Mouse (Mus musculus) heart, postnatal 25 days (tissue): ENCODE measurements around the gene Kank1. TPM values are rescaled to one million over a fixed set of nuclear protein-coding genes. Genes with fewer than 3 reads are reported as not detected.

Experiments
- DNase-seq: peaks from one replicate; pipeline ENCODE4 v3.0.0; 2022; ENCODE audit warnings: low spot score
- intact Hi-C: fragments of 180-260 bp; cut with DNase I; formaldehyde crosslinking; loops from one replicate; pipeline ENCODE4 v1.15.1; 2025
- total RNA-seq, 2 experiments: library from RNA; stranded (reverse); gene quantifications; 2 replicates each; pipeline ENCODE4 v1.2.3; 2021

Kank1 gene
- total RNA-seq: 10 to 100 TPM; 42.4 to 43.5 TPM

- peak; percentile 25 for DNase-seq
- intact Hi-C loops: loop anchor here (5.0 kb wide), 1 partner anchor 90 kb away; no protein-coding TSS in a partner anchor
Observed at GRCm38 (mm10) chr19:25236596-25237491, at the start of gene Kank1. Kank1 (plus strand) TSS chr19:25236975.

GRCm38 (mm10) chr19:25187681-25188080 lies 49.1 kb upstream of the Kank1 start:
- no peak for DNase-seq
- intact Hi-C loops: no loop called here

GRCm38 (mm10) chr19:25193751-25194150 lies 43.0 kb upstream of the Kank1 start:
- intact Hi-C loops: no loop called here
- DNase-seq: no peak

GRCm38 (mm10) chr19:25200081-25200860 lies 36.5 kb upstream of the Kank1 start:
- intact Hi-C loops: no loop called here
- DNase-seq: no peak

GRCm38 (mm10) chr19:25203077-25203476 lies 33.7 kb upstream of the Kank1 start:
- no peak for DNase-seq
- intact Hi-C loops: no loop called here

- intact Hi-C loops: no loop called here
- no peak for DNase-seq
Observed at GRCm38 (mm10) chr19:25206969-25207368, 29.8 kb upstream of the Kank1 start.

GRCm38 (mm10) chr19:25207731-25208361 lies 28.9 kb upstream of the Kank1 start:
- intact Hi-C loops: no loop called here
- DNase-seq: no peak

GRCm38 (mm10) chr19:25208596-25209110 lies 28.1 kb upstream of the Kank1 start:
- intact Hi-C loops: no loop called here
- no peak for DNase-seq

GRCm38 (mm10) chr19:25220611-25221010 lies 16.2 kb upstream of the Kank1 start:
- intact Hi-C loops: no loop called here
- no peak for DNase-seq

GRCm38 (mm10) chr19:25221964-25222640 lies 14.7 kb upstream of the Kank1 start:
- intact Hi-C loops: no loop called here

GRCm38 (mm10) chr19:25230058-25230974 lies 6.5 kb upstream of the Kank1 start:
- intact Hi-C loops: no loop called here
- no peak for DNase-seq

More at GRCm38 (mm10) chr19:25221964-25222640, 14.7 kb upstream of the Kank1 start:
- DNase-seq: no peak

GRCm38 (mm10) chr19:25230975-25231334 lies 5.8 kb upstream of the Kank1 start:
- intact Hi-C loops: no loop called here
- DNase-seq: no peak

GRCm38 (mm10) chr19:25232032-25232431 lies 4.7 kb upstream of the Kank1 start:
- DNase-seq: no peak
- intact Hi-C loops: no loop called here

- intact Hi-C loops: loop anchor here (5.0 kb wide), 1 partner anchor 90 kb away; no protein-coding TSS in a partner anchor
- DNase-seq: peak; percentile 6
Observed at GRCm38 (mm10) chr19:25237492-25238040, 791 bp downstream of the Kank1 start.

GRCm38 (mm10) chr19:25238121-25238520 lies 1.3 kb downstream of the Kank1 start:
- DNase-seq: no peak
- intact Hi-C loops: loop anchor here (5.0 kb wide), 1 partner anchor 89 kb away; no protein-coding TSS in a partner anchor

- DNase-seq: no peak
- intact Hi-C loops: no loop called here
Observed at GRCm38 (mm10) chr19:25243566-25243965, 6.8 kb downstream of the Kank1 start.

- intact Hi-C loops: no loop called here
- DNase-seq: no peak
Observed at GRCm38 (mm10) chr19:25246062-25246461, 9.3 kb downstream of the Kank1 start.

GRCm38 (mm10) chr19:25247858-25248552 lies 11.2 kb downstream of the Kank1 start:
- intact Hi-C loops: no loop called here
- DNase-seq: no peak
